Mouse (Mus musculus) cerebellum, adult 2 months (tissue): Measurements from ENCODE around the gene Btbd19. TPM values are rescaled to one million over a fixed set of nuclear protein-coding genes. Genes with fewer than 3 reads are reported as not detected.

Experiments used
- DNase-seq, 2 experiments: peaks; one replicate each; pipeline ENCODE4 v3.0.0; 2021
- H3K27ac ChIP-seq: fragments of 200-500 bp; 2 replicates; pipeline ENCODE4 v1.5.1; 2012; ENCODE audit warnings: low read length, control low read depth, inconsistent platforms; ENCODE audit not compliant: insufficient read depth
- H3K27me3 ChIP-seq: fragments of 200-500 bp; 2 replicates; pipeline ENCODE4 v1.6.1; 2012; ENCODE audit warnings: inconsistent platforms, mild to moderate bottlenecking, low read length, moderate library complexity; ENCODE audit not compliant: control insufficient read depth, insufficient read depth
- H3K4me1 ChIP-seq: fragments of 200-500 bp; 2 replicates; pipeline ENCODE4 v1.6.1; 2011; ENCODE audit warnings: low read length; ENCODE audit not compliant: control insufficient read depth, insufficient read depth
- H3K4me3 ChIP-seq: fragments of 200-500 bp; replicated peaks from 2 replicates; pipeline ENCODE3; 2011; ENCODE audit warnings: mild to moderate bottlenecking, low read depth, low read length, control low read depth; ENCODE audit not compliant: insufficient read depth
- CTCF ChIP-seq: fragments of 200-500 bp; IDR thresholded peaks from 2 replicates; pipeline ENCODE4 v1.5.1; 2011; ENCODE audit warnings: low read depth, mild to moderate bottlenecking, control low read depth, low read length, moderate library complexity, borderline replicate concordance; ENCODE audit not compliant: insufficient read depth
- POLR2A ChIP-seq: fragments of 200-500 bp; IDR thresholded peaks from 2 replicates; pipeline ENCODE4 v1.6.1; 2011; ENCODE audit warnings: low read length, control low read depth, borderline replicate concordance; ENCODE audit not compliant: insufficient read depth
- WGBS: fragments of 180-500 bp; shearing (Covaris S2); methylation state at CpG from one replicate; pipeline ENCODE4 v1.1.7; 2018; 5-methylcytosine and 5-hydroxymethylcytosine counted together
- polyA plus RNA-seq: library from polyadenylated mRNA; depleted of rRNA; stranded (reverse); fragments of >200 nt; gene quantifications from 2 replicates; pipeline ENCODE4 v1.2.3, GENCODE M21; 2012; rRNA removed

Gene Btbd19
- polyA plus RNA-seq, 1 experiment: 7.1 TPM

GRCm38 (mm10) chr4:117070624-117071023 is 54.9 kb downstream of the Btbd19 start:
- no peak overlapping the region for H3K27ac ChIP-seq
- no peaks in the 10 kb centered on the region for H3K4me1 ChIP-seq
- WGBS: 92% methylated on average over 4 of the region's 4 CpGs
- no peak for DNase-seq
- no peaks in the 10 kb centered on the region for H3K27me3 ChIP-seq
- TF ChIP-seq POLR2A: no peak
- no peak for TF ChIP-seq CTCF
- H3K4me3 ChIP-seq: no peak overlapping the region

GRCm38 (mm10) chr4:117069647-117070046 is 55.9 kb downstream of the Btbd19 start:
- Histone ChIP-seq H3K27ac (no peak overlapping the region), H3K27me3 (no peaks in the 10 kb centered on the region), H3K4me1 (no peaks in the 10 kb centered on the region), H3K4me3 (no peak overlapping the region)
- DNase-seq: no peak
- WGBS: 93% methylated on average over 1 of the region's 1 CpGs
- TF ChIP-seq CTCF (no peak), POLR2A (no peak)

Other genes starting within 250 kb of the Btbd19 start
- 10.2 TPM in 2 replicates for gene Zswim5, start 248.3 kb downstream of the Btbd19 start, polyA plus RNA-seq
- gene Urod, start 131.3 kb downstream of the Btbd19 start, polyA plus RNA-seq: 107 and 109 TPM in 2 replicates
- gene Hectd3, start 130.4 kb downstream of the Btbd19 start, polyA plus RNA-seq: 69.5 and 73.1 TPM in 2 replicates
- gene Eif2b3, start 106.3 kb downstream of the Btbd19 start, polyA plus RNA-seq: 26.1 and 26.3 TPM in 2 replicates
- 3.6 and 3.9 TPM in 2 replicates for gene Ptch2, start 29.6 kb downstream of the Btbd19 start, polyA plus RNA-seq
- gene Tctex1d4, start 1.1 kb upstream of the Btbd19 start, polyA plus RNA-seq: 0.92 and 2.2 TPM in 2 replicates
- gene Plk3, start 8.2 kb upstream of the Btbd19 start, polyA plus RNA-seq: 11.2 and 13.6 TPM in 2 replicates
- 458 and 507 TPM in 2 replicates for gene Rps8, start 30.5 kb upstream of the Btbd19 start, polyA plus RNA-seq
- gene Kif2c, start 56.9 kb upstream of the Btbd19 start, polyA plus RNA-seq: 0.05 and 0.16 TPM in 2 replicates
- 7.0 and 7.6 TPM in 2 replicates for gene Tmem53, start 126.2 kb upstream of the Btbd19 start, polyA plus RNA-seq
- 0.52 and 0.67 TPM in 2 replicates for gene Armh1, start 126.4 kb upstream of the Btbd19 start, polyA plus RNA-seq